Mouse (Mus musculus) ZHBTc4 (cell line): ENCODE results near the gene Wdr20.
A peak's percentile ranks its signal among the peaks of the same experiment; 100 is the strongest.
"Not testable (repeated sequence)": the region's sequence is repeated elsewhere in the genome, so short reads cannot be mapped to it uniquely, and the experiment has no call there.

Experiments used
- DNase-seq: peaks from one replicate; pipeline ENCODE4 v3.0.0-alpha.2; 2011; ENCODE audit warnings: low read depth, low spot score

Gene Wdr20

GRCm38 (mm10) chr12:110737170-110738157, at the start of gene Wdr20:
Wdr20 (plus strand) TSS chr12:110737944.
- peak; percentile 98 for DNase-seq

GRCm38 (mm10) chr12:110688921-110689320, 48.8 kb upstream of the Wdr20 start:
- DNase-seq: not testable (repeated sequence)

- DNase-seq: peak; percentile 36
Measured at GRCm38 (mm10) chr12:110689919-110690643, 47.7 kb upstream of the Wdr20 start.

GRCm38 (mm10) chr12:110693378-110693777, 44.4 kb upstream of the Wdr20 start:
- not testable (repeated sequence) for DNase-seq

GRCm38 (mm10) chr12:110695676-110696171, 42.0 kb upstream of the Wdr20 start:
- DNase-seq: peak; percentile 72

- peak; percentile 98 for DNase-seq
Measured at GRCm38 (mm10) chr12:110696173-110696974, 41.4 kb upstream of the Wdr20 start.

- no peak for DNase-seq
Measured at GRCm38 (mm10) chr12:110696975-110697400, 40.8 kb upstream of the Wdr20 start.

- no peak for DNase-seq
Measured at GRCm38 (mm10) chr12:110697457-110697856, 40.3 kb upstream of the Wdr20 start.

- DNase-seq: peak; percentile 26
Measured at GRCm38 (mm10) chr12:110698080-110698479, 39.7 kb upstream of the Wdr20 start.

GRCm38 (mm10) chr12:110698523-110699170, 39.1 kb upstream of the Wdr20 start:
- DNase-seq: peak; percentile 77

- DNase-seq: peak; percentile 12
Measured at GRCm38 (mm10) chr12:110699171-110699547, 38.6 kb upstream of the Wdr20 start.

- DNase-seq: peak; percentile 40
Measured at GRCm38 (mm10) chr12:110700730-110701129, 37.0 kb upstream of the Wdr20 start.

GRCm38 (mm10) chr12:110701363-110701762, 36.4 kb upstream of the Wdr20 start:
- DNase-seq: peak; percentile 73

GRCm38 (mm10) chr12:110702556-110702955, 35.2 kb upstream of the Wdr20 start, which contains the start of gene Hsp90aa1:
Hsp90aa1 (minus strand) TSS chr12:110702728.
- DNase-seq: peak; percentile 91

- peak; percentile 95 for DNase-seq
Measured at GRCm38 (mm10) chr12:110703008-110703471, 34.7 kb upstream of the Wdr20 start.

GRCm38 (mm10) chr12:110703682-110704081, 34.1 kb upstream of the Wdr20 start:
- peak; percentile 68 for DNase-seq

GRCm38 (mm10) chr12:110705419-110705818, 32.3 kb upstream of the Wdr20 start:
- not testable (repeated sequence) for DNase-seq

GRCm38 (mm10) chr12:110706337-110707231, 31.2 kb upstream of the Wdr20 start:
- peak; percentile 81 for DNase-seq

GRCm38 (mm10) chr12:110707451-110707850, 30.3 kb upstream of the Wdr20 start:
- DNase-seq: no peak
